8 mouse cellular contexts compared by ENCODE assay signal in the genomic region with DNA sequence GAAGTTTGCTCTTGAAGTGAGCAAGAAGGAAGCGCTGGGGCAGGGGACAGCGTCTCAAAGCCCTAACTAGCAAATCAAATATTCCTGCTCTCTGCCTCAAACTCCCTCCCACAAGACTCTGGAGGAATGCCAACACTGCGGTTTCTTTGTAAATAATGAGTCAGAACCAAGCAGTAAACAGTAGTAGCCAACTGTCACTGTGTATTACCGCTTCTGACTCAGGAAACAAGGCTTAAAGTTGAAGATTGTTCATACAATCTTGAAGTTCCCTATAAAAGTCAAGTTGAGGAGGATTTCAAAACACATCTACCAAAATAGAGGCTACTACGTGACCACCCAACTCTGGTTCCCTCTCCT. TPM values are rescaled to one million over a fixed set of nuclear protein-coding genes. Genes with fewer than 3 reads are reported as not detected.
DNase-seq lines count a peak whose midpoint lies in the region; ATAC-seq lines count a peak whose summit lies in the region.

No protein-coding gene starts in this region.

- H3K9me3 ChIP-seq in hindbrain, embryonic 16.5 days (ENCODE audit: control insufficient read depth, low read length), result no peaks in the 10 kb centered on the region
- H3K9me3 ChIP-seq in hindbrain, embryonic 13.5 days, result no peaks in the 10 kb centered on the region
- no peaks in the 10 kb centered on the region for H3K9me3 ChIP-seq in kidney, embryonic 16.5 days (ENCODE audit: low read length)

- H3K36me3 ChIP-seq in hindbrain, embryonic 16.5 days (ENCODE audit: control insufficient read depth, insufficient read depth, low read length), result no peaks in the 10 kb centered on the region
- H3K36me3 ChIP-seq in hindbrain, embryonic 13.5 days, result no peaks in the 10 kb centered on the region
- H3K36me3 ChIP-seq in kidney, embryonic 16.5 days (ENCODE audit: insufficient read depth, low read length), result no peaks in the 10 kb centered on the region

- H3K4me2 ChIP-seq in hindbrain, embryonic 16.5 days (ENCODE audit: low read length), result no peak overlapping the region
- no peak overlapping the region for H3K4me2 ChIP-seq in hindbrain, embryonic 13.5 days
- 0 out of 2 replicates have a peak overlapping the region, but pooled peaks have one; percentile 29 for H3K4me2 ChIP-seq in kidney, embryonic 16.5 days (replicated peaks; ENCODE audit: low read depth, low read length)

- no peak overlapping the region for H3K9ac ChIP-seq in hindbrain, embryonic 16.5 days (ENCODE audit: low read depth, low read length)
- no peak overlapping the region for H3K9ac ChIP-seq in hindbrain, embryonic 13.5 days
- H3K9ac ChIP-seq in kidney, embryonic 16.5 days (replicated peaks; ENCODE audit: low read length), result no peak overlapping the region; the same call in 1 of the 2 replicates

- H3K4me1 ChIP-seq in hindbrain, embryonic 16.5 days (ENCODE audit: control insufficient read depth, insufficient read depth, low read depth, low read length), result peaks cover 4% of the 10 kb centered on the region
- peaks cover 9% of the 10 kb centered on the region for H3K4me1 ChIP-seq in hindbrain, embryonic 13.5 days (replicated peaks)
- H3K4me1 ChIP-seq in brown adipose tissue, adult 24 weeks (ENCODE audit: control insufficient read depth, insufficient read depth, insufficient read length, low read length), result peaks cover 12% of the 10 kb centered on the region; the same call in 1 of the 2 replicates
- H3K4me1 ChIP-seq in kidney, embryonic 16.5 days (ENCODE audit: insufficient read depth, low read length), result peaks cover 11% of the 10 kb centered on the region

- no peak for ATAC-seq in hindbrain, embryonic 16.5 days
- no peak for ATAC-seq in hindbrain, embryonic 13.5 days (ENCODE audit: low FRiP score)
- peak; percentile 86 for ATAC-seq in CD4-positive, CD25-positive, alpha-beta regulatory T cell, adult 4 months
- ATAC-seq in kidney, embryonic 16.5 days (ENCODE audit: low FRiP score, low TSS enrichment), result peak; percentile 47; the same call in 1 of the 2 replicates

- peak; percentile 36 to 82 for DNase-seq in lung, postnatal 4 days
- no peak for DNase-seq in spleen, postnatal 10 days (ENCODE audit: low spot score in 2 of 2)
- DNase-seq in embryo, embryonic 10 days (ENCODE audit: low spot score), result no peak

- H3K27me3 ChIP-seq in hindbrain, embryonic 16.5 days (replicated peaks; ENCODE audit: control insufficient read depth, insufficient read depth, low read length), result no peaks in the 10 kb centered on the region
- no peaks in the 10 kb centered on the region for H3K27me3 ChIP-seq in hindbrain, embryonic 13.5 days
- no peaks in the 10 kb centered on the region for H3K27me3 ChIP-seq in kidney, embryonic 16.5 days (ENCODE audit: insufficient read depth, low read length)

- WGBS in hindbrain, embryonic 16.5 days, result 55% methylated on average over 5 of the region's 5 CpGs
- WGBS in hindbrain, embryonic 13.5 days, result 78% methylated on average over 5 of the region's 5 CpGs
- 49% methylated on average over 5 of the region's 5 CpGs for WGBS in kidney, embryonic 16.5 days

- H3K4me3 ChIP-seq in hindbrain, embryonic 16.5 days (ENCODE audit: low read length), result no peak overlapping the region
- no peak overlapping the region for H3K4me3 ChIP-seq in hindbrain, embryonic 13.5 days
- H3K4me3 ChIP-seq in brown adipose tissue, adult 24 weeks (ENCODE audit: insufficient read depth, low read depth, low read length), result no peak overlapping the region
- no peak overlapping the region for H3K4me3 ChIP-seq in kidney, embryonic 16.5 days (ENCODE audit: low read length)

- 0 out of 2 replicates have a peak overlapping the region, but pooled peaks have one; percentile 16 for H3K27ac ChIP-seq in hindbrain, embryonic 16.5 days (ENCODE audit: low read depth, low read length)
- H3K27ac ChIP-seq in hindbrain, embryonic 13.5 days, result no peak overlapping the region
- H3K27ac ChIP-seq in brown adipose tissue, adult 24 weeks (replicated peaks; ENCODE audit: low read depth, low read length), result peak overlapping the region; percentile 30; the same call in 1 of the 2 replicates
- H3K27ac ChIP-seq in kidney, embryonic 16.5 days (ENCODE audit: low read length), result peak overlapping the region; percentile 88

RNA-seq across cellular contexts. Expression of gene Fkbp1a, which starts 5.7 kb away (rescaled TPM):
- polyA plus RNA-seq in hindbrain, embryonic 16.5 days (2015; fragmentation: Nextera tagmentation; extraction: Ambion mirVana), result 675 and 689 TPM in 2 replicates
- 587 and 616 TPM in 2 replicates for polyA plus RNA-seq in hindbrain, embryonic 13.5 days (2015; fragmentation: Nextera tagmentation; extraction: Ambion mirVana)
- polyA plus RNA-seq in CD4-positive, CD25-positive, alpha-beta regulatory T cell, adult 4 months (2017; shearing (Covaris generic)), result 100 to 1,000 TPM; 213 to 231 TPM
- 241 and 245 TPM in 2 replicates for polyA plus RNA-seq in brown adipose tissue, adult 24 weeks (2012; ENCODE audit: insufficient read depth, insufficient read length, missing spikeins)
- 723 and 752 TPM in 2 replicates for polyA plus RNA-seq in kidney, embryonic 16.5 days (2015; fragmentation: Nextera tagmentation; extraction: Ambion mirVana)

RNA-seq across cellular contexts. Expression of gene Sdcbp2, which starts 35.8 kb away (rescaled TPM):
- polyA plus RNA-seq in hindbrain, embryonic 16.5 days (2015; fragmentation: Nextera tagmentation; extraction: Ambion mirVana), result 0.58 and 0.70 TPM in 2 replicates
- polyA plus RNA-seq in hindbrain, embryonic 13.5 days (2015; fragmentation: Nextera tagmentation; extraction: Ambion mirVana), result 0.54 and 0.90 TPM in 2 replicates
- 100 to 1,000 TPM in 1 of 2 experiments, 10 to 100 TPM in 1; 99.8 to 108 TPM for polyA plus RNA-seq in CD4-positive, CD25-positive, alpha-beta regulatory T cell, adult 4 months (2017; shearing (Covaris generic))
- polyA plus RNA-seq in brown adipose tissue, adult 24 weeks (2012; ENCODE audit: insufficient read depth, insufficient read length, missing spikeins), result 1.6 and 1.7 TPM in 2 replicates
- 1.7 and 2.4 TPM in 2 replicates for polyA plus RNA-seq in kidney, embryonic 16.5 days (2015; fragmentation: Nextera tagmentation; extraction: Ambion mirVana)

RNA-seq across cellular contexts. Expression of gene Nsfl1c, which starts 42.6 kb away (rescaled TPM):
- 277 and 287 TPM in 2 replicates for polyA plus RNA-seq in hindbrain, embryonic 16.5 days (2015; fragmentation: Nextera tagmentation; extraction: Ambion mirVana)
- 276 and 291 TPM in 2 replicates for polyA plus RNA-seq in hindbrain, embryonic 13.5 days (2015; fragmentation: Nextera tagmentation; extraction: Ambion mirVana)
- 100 to 1,000 TPM; 137 to 165 TPM for polyA plus RNA-seq in CD4-positive, CD25-positive, alpha-beta regulatory T cell, adult 4 months (2017; shearing (Covaris generic))
- polyA plus RNA-seq in brown adipose tissue, adult 24 weeks (2012; ENCODE audit: insufficient read depth, insufficient read length, missing spikeins), result 73.4 and 83.2 TPM in 2 replicates
- polyA plus RNA-seq in kidney, embryonic 16.5 days (2015; fragmentation: Nextera tagmentation; extraction: Ambion mirVana), result 250 and 255 TPM in 2 replicates

Comparison
In these comparisons a context has a peak if more than half of its experiments do, and no peak if none do; other contexts are left out.
1. ATAC-seq: peak in CD4-positive, CD25-positive, alpha-beta regulatory T cell, adult 4 months (single experiment) and kidney, embryonic 16.5 days (single experiment); none in hindbrain, embryonic 16.5 days (single experiment) and hindbrain, embryonic 13.5 days (single experiment).
2. DNase-seq: peak in lung, postnatal 4 days (2 of 2); none in spleen, postnatal 10 days (0 of 2) and embryo, embryonic 10 days (single experiment).
3. RNA of gene Sdcbp2, which starts 35.8 kb away (polyA plus RNA-seq): 99.8 to 108 TPM in CD4-positive, CD25-positive, alpha-beta regulatory T cell, adult 4 months; 1.6 to 1.7 TPM in brown adipose tissue, adult 24 weeks, 1.7 to 2.4 TPM in kidney, embryonic 16.5 days, 0.54 to 0.90 TPM in hindbrain, embryonic 13.5 days and 0.58 to 0.70 TPM in hindbrain, embryonic 16.5 days; every median in the first group is over 10 times any median in the second.